Mouse (Mus musculus): ENCODE measurements around the gene Mroh2a.

- no peak for TF ChIP-seq CTCF (IDR thresholded peaks at IDR 0.05; ENCODE audit: insufficient read depth, low read depth, low read length)
- TF ChIP-seq POLR2A (IDR thresholded peaks at IDR 0.05; ENCODE audit: insufficient read depth, low read depth, low read length): no peak
Observed at GRCm38 (mm10) chr1:88220336-88220735, 6.5 kb upstream of the Mroh2a start.

Data from olfactory bulb, adult 2 months (tissue).